Mouse (Mus musculus) MN1 (cell line): ENCODE data around the gene Nuf2.
"Not testable (repeated sequence)": the region's sequence is repeated elsewhere in the genome, so short reads cannot be mapped to it uniquely, and the experiment has no call there.

Experiments used
- DNase-seq: peaks from one replicate; pipeline ENCODE4 v3.0.0-alpha.2; 2016; ENCODE audit warnings: low spot score

Nuf2 gene

DNA sequence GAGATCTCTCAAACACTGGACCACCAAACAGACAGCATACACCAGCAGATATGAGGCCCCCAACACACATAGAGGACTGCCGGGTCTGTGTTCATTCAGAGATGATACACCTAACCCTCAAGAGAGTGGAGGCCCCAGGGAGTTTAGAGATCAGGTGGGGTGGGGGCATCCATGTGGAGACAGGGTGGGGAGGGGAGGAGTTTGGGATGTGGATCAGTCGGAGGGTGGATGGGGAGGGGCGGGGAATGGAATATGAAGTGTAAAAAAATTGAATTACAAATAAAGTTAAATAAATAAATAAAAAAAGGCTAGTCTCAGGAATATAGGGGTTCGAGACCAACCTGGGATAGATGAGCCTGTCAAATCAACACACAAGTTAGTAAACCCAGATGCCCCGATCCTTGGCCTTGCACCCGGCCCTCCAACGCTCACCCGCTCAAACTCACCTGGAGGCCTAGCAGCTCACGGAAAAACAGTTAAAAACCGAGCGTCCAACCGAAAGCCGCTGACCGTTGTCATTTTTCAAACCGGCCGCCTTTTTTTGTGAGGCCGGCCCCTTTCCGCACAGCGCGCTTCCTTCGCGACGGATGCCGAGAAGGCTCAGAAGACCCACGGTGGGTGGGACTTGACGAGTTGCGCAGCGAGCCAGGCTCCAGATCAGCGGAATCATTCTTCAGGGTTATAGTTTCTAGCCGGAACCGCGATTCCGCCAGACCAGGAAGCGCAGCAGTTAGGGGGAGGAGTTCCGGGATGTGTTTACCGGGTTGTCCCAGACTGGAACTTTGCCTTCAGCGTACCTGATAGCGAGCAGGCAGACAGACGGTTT lies at the start of gene Nuf2:
Gene Nuf2, minus strand, starts transcription at position 589 of the 826 bp plus-strand sequence.
- peak; percentile 100 for DNase-seq

DNA sequence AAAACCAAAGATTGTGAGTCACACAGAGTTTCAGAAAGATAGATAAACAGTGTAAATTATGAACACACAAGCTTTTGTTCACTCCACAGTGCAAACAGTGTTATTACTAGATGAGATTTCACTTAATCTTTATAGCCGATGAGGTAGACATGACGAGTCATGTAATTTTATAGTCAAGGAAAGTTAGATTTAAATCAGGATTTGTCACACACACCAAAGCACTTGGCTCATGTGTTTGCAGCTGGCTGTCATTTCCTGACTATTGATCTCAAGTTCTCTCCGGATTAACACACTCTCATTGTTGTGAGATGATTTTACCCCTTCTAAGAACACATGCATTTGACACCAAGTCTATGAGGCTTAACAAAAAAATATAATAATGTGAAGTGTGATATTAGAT lies 48.3 kb upstream of the Nuf2 start:
- no peak for DNase-seq

DNA sequence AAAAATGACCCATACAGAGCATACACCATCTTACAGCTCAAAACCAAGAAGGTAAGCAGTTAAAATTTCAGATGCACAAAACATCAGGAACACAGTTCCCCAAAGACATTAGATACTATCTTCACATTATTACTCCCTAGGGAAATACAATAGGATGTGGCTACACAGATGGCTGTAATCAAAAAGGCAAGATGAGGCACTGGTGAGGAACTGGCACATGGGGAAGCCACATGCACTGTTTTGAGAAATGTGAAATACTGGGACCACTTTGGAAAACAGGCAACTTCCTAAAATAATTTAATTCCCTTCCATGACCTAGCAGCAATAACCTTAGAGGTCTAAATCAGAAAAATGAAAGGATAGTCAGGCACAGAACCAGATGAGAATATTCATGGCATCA lies 42.9 kb upstream of the Nuf2 start:
- DNase-seq: peak; percentile 57

DNA sequence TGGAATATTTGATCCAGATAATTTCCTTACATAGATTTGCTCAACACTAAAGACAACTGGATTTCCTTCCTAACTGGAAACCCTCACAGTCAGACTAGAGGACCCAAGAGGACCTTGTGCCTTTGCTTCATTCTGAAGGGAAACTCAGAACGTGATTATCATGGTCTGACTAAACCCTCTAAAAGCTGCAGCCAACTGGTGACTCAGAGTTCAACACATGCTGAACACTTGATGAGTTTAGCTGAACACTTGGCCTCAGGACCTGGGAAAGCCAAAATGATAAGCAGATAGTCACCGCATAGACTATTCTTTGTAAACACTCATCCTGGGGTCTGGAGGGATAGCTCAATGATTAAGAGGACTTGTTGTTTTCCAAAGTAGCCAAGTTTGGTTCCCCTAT lies 24.4 kb upstream of the Nuf2 start:
- DNase-seq: peak; percentile 34

DNA sequence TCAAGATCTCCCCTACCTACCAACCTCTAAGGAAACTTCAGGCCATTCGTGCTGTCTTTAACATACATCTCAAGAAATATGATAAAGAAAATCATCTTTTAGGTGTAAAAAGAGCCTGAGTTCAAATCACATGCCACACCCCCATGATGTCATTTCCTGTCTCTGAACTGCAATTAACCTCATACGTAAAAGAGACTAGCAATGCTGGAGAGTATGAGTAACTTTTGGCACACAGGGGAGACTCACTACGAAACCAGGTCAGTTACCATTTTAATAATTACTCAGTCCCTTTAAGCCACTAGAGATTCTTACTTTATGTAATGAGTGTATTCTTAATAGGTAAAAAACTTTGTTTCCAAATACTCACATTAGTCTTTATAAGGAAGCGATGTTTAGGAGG lies 23.8 kb upstream of the Nuf2 start:
- DNase-seq: no peak

DNA sequence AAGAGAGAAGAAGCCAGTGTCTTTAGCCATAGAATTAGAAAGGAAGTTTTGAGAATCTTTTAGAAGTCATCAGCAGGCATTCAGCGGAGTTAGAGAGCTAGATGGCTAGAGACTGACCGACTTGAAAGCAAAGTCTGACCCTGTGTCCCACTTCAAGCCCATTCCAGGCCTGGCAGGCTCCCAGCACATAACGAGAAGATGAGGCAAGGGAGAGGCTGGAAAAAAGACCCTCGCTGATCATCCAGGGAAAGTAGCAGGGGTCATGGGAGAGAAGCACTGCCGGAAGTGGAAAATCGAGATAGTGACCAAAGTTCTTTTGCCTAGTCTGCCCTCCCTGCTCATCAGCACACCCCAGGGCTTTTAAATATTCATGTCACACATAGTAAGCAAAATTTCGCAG lies 22.2 kb upstream of the Nuf2 start:
- DNase-seq: no peak

DNA sequence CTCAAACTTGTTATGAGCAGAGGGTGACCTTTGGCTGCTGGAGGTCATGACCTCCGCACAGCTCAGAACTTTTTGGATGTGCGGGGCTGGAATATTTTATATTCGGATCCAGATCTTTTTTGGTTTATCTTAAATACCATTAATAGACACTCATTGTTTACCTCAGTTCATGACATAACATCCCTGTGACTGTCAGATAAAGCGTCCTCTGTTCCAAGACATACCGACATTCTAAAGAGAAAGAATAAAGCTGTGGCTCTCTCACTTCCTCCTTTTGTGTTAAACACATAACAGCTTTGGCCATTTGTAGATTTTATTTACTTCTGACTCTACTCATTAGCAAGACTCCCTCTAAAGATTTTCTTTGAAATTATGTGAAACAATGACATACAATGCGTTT lies 9.2 kb upstream of the Nuf2 start:
- no peak for DNase-seq

DNA sequence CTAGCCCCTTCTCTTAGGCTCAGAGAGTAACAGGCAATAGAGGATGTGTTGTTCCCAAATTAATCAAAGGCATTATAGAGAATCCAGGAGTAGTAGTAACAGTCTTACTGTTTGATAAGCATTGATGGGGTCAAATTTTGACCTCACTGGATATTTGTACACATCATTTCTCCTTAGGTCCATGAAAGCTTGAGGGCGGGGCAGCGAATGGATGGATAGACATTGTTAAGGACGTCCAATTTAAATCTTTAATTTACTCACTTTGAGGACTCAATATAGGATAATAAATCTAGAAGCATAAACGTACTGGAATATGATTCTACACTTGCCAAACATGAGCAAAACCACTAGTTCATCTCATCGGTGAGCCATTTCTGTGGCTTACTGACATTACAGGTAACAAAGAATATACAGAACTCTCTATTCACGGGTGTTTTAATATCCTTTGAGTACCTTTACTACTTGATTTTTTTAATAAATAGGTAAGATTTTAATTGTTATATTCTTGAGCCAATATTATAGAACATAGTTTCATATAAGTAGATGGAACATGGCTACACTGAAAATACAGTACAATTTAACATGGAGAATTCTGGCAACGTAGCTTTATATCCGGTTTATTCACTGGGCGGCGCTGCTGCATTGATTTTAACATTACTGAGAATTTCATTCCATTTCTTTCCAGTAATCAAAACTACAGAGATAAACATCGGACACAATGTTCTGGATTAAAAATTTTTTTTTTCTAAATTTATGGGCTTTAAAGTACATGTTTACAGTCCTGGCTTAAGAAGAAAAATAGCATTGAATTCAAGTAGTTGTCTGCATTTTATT lies 655 bp upstream of the Nuf2 start:
- peak; percentile 86 for DNase-seq

DNA sequence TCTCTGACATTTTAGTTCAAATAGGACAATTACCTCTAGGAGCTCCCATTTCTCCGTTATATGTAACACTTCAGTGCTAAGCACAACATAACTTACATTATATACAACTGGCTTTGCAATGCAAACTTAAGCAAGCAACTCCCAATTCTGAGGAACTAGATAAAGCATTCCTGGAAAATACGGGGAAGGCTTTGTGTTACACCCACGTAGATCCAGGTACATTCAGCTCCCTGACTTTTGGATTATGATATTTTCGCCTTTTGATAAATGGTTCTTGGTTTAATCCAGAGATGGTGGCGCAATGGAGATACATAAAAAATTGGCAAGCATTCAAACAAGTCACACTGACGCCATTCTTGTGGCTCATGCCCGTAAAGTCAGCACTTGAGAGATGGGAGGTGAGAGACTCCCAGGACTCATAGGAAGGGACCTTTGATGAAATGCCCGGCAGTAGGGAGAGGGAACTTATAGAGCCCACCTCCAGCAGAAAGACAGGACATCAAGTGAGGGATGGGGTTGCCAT lies 1.2 kb downstream of the Nuf2 start:
- DNase-seq: no peak

DNA sequence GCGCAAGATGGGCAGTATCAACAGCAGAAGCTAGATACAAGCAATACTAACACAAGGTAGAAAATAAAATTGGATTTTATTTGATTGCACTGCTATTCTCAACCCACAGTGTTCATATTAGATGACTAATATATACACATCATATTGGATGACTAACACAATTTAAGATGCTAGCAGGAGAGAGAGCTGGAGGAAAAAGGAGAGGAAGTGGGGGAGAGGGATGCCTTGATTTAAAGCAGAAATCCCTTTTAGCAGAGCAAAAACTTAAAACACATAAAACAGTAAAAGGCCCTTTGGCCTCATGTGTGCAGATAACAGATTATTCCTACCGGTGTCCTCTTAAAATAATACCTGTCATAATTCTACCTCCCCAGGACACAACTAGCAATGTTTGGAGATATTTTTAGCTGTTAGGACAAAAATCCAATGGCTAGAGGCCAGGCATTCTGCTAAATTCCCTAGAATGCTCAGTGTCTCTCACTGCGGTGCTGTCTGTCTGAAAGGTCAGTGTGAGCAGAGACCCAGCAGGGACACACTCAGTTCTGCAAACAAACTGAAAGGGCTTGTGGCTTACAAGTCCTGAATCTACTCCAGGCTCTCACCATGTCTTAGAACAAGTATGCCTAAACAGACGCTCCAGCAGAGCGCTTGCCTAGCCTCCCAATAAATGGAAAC lies 5.1 kb downstream of the Nuf2 start:
- DNase-seq: no peak

DNA sequence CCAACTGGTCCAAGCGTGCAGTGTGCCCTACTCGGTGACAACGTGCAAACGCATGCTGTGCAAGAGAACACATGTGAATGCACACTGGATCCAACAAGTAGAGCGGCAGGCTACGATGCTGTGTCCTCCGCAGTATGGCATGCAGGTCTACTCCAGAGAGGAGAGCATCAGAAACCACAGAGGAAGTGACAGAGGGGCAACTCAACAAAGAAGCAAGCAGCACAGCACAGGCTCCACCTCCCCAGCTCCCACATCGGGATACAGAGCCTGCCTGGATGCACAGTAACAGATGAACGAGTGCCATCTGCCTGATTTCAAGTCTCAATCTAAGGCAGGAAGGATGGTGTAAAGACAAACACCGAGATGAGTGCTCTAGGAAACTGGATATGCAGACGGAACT lies 11.9 kb downstream of the Nuf2 start:
- DNase-seq: no peak

DNA sequence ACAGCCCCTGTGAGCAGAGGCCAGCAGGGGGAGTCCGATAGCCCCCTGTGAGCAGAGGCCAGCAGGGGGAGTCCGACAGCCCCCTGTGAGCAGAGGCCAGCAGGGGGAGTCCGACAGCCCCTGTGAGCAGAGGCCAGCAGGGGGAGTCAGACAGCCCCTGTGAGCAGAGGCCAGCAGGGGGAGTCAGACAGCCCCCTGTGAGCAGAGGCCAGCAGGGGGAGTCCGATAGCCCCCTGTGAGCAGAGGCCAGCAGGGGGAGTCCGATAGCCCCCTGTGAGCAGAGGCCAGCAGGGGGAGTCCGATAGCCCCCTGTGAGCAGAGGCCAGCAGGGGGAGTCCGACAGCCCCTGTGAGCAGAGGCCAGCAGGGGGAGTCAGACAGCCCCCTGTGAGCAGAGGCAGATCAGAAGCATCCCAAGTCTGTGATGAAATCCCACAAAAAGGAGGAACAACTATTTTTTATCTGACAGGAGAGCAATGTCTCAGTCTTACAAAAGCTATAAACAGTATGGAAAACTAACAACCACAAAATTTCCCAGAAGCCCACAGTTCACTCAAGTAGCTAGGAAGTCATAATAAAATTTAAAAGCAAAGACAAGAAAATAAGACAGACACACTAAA lies 13.3 kb downstream of the Nuf2 start:
- not testable (repeated sequence) for DNase-seq

DNA sequence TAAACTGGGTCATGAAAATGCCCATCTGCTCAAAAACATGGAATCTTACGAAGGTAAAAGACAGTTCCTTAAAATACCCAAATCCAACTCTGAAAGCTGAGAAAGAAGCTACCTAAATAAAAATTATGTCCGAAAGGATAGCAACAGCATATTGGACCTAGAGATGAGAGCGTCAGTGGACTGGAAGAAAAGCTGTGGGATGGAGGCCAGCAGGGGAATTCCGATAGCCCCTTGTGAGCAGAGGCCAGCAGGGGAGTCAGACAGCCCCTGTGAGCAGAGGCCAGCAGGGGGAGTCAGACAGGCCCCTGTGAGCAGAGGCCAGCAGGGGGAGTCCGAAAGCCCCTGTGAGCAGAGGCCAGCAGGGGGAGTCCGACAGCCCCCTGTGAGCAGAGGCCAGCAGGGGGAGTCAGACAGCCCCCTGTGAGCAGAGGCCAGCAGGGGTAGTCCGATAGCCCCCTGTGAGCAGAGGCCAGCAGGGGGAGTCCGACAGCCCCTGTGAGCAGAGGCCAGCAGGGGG lies 13.8 kb downstream of the Nuf2 start:
- no peak for DNase-seq

DNA sequence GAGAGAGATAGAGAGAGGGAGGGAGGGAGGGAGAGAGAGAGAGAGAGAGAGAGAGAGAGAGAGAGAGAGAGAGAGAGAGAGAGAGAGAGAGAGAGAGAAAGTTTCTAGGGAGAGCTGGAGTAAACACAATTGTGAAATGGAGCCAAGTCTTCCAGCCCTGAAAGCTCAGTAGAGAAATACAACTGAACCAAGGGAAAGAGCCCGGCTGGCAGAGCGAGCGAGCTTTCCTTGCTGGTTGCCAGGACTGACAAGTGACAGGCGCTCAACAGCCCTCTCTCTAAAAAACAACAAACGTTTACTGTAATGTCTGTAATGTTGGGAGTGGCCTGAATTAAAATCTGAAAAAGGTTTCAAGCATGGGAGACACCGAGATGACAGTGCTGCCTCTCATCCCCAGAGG lies 24.9 kb downstream of the Nuf2 start:
- no peak for DNase-seq

DNA sequence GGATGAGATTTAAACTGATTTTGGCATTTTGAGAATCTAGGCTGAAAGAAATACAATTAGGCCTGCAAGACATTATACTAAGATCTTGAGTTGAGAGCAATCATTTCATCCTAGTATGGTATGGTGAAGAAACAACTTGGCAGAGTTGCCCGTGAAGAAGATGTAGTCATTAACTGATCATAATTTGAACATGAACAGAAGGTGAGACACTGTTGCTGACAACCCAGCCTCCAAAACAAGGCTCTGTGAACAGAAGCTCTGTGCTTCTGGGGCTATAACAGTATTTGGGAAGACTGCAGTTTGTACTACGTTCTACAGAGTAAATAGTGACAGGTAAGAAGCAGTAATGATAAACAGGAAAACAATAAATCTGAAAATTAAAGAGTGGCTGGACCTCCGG lies 28.4 kb downstream of the Nuf2 start:
- no peak for DNase-seq

DNA sequence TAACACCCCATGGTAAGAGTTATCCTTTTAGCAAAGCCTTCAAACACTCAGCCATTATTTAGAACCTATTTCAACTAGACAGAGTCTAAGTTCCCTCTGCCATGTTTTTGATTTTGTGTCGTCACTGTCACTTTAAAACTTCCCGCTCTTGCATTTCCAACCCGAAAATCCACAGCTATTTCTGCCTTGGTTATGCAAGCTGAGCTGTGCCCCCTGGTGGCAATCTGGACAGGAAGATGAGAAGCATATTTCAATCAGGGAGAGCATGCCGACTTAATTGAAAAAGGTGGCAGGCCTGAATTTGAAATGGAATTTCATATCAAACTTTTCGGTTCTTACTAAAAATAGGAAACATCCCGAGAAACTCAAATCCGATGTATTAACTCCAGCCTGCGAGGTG lies 35.6 kb downstream of the Nuf2 start:
- DNase-seq: peak; percentile 13

DNA sequence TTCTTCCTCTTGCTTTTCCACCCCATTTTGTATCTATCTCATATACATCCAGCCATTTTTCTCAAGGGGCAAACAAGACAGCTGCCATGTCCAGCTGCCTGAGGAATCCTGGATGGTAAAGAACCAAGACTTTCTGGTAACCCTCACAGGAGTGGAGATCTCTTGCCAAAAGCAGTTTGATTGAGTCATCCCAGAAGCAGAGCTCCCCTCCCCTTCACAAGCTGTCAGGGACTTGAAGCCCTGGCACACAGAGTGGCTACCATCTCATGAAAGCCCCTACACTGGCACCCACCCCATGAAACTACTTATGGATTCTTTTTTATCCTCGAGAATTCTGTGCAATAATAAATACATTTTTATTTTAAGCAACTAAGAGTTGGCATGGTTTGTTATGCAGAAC lies 39.7 kb downstream of the Nuf2 start:
- DNase-seq: no peak

DNA sequence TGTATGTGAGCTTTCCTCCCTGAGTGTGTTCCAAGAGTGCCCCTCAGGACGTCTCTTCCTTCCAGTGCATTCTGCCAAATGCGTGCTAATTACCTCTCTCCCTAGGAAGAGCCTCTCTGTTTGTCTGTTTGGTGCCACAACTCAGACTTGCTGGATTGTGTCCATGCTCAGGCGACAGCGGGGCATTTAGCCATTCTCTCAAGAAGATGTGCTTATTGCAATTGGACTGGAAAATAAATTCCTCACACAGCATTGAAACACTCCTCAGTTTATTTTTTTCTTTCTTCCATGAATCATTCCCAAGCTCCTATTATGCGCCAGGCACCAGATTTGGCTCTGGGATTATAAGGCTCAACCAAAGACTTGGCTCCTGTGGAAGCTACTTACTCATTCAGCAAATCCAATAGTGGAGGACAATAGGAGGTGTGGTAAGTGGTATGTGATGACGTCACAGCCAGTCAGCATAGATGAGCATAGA lies 45.8 kb downstream of the Nuf2 start:
- peak; percentile 27 for DNase-seq

DNA sequence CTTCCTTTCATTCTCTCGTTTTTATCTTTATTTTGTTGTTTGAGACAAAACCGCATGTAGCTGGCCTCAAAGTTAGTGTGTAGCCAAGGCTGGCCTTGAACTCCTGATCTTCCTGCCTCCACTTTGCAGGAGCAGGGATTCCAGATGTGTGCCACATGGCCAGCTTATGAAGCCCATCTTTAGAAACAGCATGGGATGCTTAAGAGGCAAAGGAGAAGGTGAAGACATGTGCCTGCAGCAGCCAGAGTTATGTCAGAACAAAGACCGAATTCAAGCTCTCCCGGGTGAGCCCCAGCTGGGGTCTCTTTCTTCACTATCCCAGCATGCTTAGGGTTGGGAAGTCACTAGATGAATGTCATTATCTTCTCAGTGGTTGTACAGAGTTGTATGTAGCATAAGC lies 46.7 kb downstream of the Nuf2 start:
- no peak for DNase-seq

DNA sequence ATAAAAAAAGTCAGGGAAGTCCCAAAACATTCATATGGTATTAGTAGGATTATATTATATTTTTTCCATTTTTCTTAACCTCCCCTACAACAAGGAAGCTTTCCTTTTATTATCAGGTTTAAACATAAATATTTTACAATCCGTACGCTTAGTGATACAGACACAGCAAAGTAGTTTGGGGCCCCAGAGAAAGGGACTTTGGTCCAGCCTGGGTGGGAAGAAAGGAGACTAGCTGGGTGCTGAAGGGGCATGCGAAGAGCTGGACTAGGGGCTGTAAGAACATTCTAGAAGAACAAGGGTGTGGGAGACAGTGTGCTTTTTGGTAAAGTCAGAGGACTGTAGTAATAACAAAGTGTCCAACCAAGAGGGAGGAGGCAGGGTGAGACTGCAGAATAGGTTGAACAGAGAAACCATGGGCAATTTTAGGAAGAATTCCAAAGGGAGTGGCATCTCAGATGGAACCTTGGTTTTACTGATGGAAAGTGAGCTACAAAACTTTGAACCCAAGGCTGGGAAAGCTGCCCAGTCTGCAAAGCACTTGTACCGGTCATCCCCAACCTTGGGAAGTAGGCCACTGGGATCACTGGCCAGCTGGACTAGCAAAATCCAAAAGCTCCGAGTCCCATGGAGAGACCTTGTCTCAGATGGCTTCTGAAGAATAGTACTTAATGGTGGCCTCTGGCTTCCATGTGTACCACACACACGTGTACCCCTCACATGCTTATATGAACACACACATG lies 48.5 kb downstream of the Nuf2 start:
- DNase-seq: no peak

DNA sequence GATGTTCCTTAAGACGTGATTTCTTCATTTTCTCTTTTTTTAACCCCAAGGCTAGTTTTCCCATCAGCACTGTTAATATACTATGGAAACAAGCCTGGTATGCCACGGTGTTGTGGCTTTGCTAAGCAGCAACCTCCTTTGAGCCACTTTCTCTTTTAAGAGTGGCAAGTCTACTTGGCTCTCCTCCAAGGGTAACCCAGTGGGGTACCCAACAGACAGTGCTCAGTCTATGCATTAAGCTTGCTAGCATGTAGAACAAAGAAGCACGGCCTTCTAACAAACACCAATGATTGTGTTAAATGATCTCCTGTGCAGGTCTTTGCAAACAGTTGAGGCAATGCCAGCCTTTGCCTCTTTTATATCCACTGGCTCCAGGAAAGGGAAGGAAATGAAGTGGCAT lies 60.1 kb downstream of the Nuf2 start:
- DNase-seq: no peak
